Mouse (Mus musculus): ENCODE results near the gene 9030025P20Rik. TPM values are rescaled to one million over a fixed set of nuclear protein-coding genes. Genes with fewer than 3 reads are reported as not detected.
"Not testable (repeated sequence)": the region's sequence is repeated elsewhere in the genome, so short reads cannot be mapped to it uniquely, and the experiment has no call there.

Gene 9030025P20Rik
- polyA plus RNA-seq, 1 experiment: not detected

- H3K4me3 ChIP-seq (ENCODE audit: insufficient read depth, low read depth, low read length); H3K27ac ChIP-seq (ENCODE audit: insufficient read depth, low read depth, low read length); H3K4me1 ChIP-seq (ENCODE audit: control insufficient read depth, insufficient read depth, low read length): not testable (repeated sequence)
- WGBS: no CpG with 5 or more reads among the region's 47 CpGs
Observed at GRCm38 (mm10) chr17:14993139-14993832, 15.0 kb downstream of the 9030025P20Rik start.

- H3K27ac ChIP-seq (ENCODE audit: insufficient read depth, low read depth, low read length); H3K4me3 ChIP-seq (ENCODE audit: insufficient read depth, low read depth, low read length); H3K4me1 ChIP-seq (ENCODE audit: control insufficient read depth, insufficient read depth, low read length): not testable (repeated sequence)
- WGBS: no CpG with 5 or more reads among the region's 5 CpGs
Observed at GRCm38 (mm10) chr17:14994140-14994539, 15.9 kb downstream of the 9030025P20Rik start.

GRCm38 (mm10) chr17:15000047-15000446 lies 21.8 kb downstream of the 9030025P20Rik start:
- WGBS: no CpG with 5 or more reads among the region's 4 CpGs
- not testable (repeated sequence) for H3K4me1 ChIP-seq (ENCODE audit: control insufficient read depth, insufficient read depth, low read length); H3K27ac ChIP-seq (ENCODE audit: insufficient read depth, low read depth, low read length); H3K4me3 ChIP-seq (ENCODE audit: insufficient read depth, low read depth, low read length)

- not testable (repeated sequence) for H3K4me3 ChIP-seq (ENCODE audit: insufficient read depth, low read depth, low read length)
Observed at GRCm38 (mm10) chr17:15009088-15009487, 30.8 kb downstream of the 9030025P20Rik start.

GRCm38 (mm10) chr17:15009706-15010413 lies 31.6 kb downstream of the 9030025P20Rik start, which contains the start of gene Gm3435:
Gm3435 (plus strand) TSS chr17:15010176.
- not testable (repeated sequence) for H3K4me3 ChIP-seq (ENCODE audit: insufficient read depth, low read depth, low read length)
- WGBS: no CpG with 5 or more reads among the region's 60 CpGs

More at GRCm38 (mm10) chr17:15009088-15009487, 30.8 kb downstream of the 9030025P20Rik start:
- not testable (repeated sequence) for H3K27ac ChIP-seq (ENCODE audit: insufficient read depth, low read depth, low read length); H3K4me1 ChIP-seq (ENCODE audit: control insufficient read depth, insufficient read depth, low read length)
- no CpG with 5 or more reads among the region's 3 CpGs for WGBS

GRCm38 (mm10) chr17:15021503-15022220 lies 43.4 kb downstream of the 9030025P20Rik start:
- not testable (repeated sequence) for H3K27ac ChIP-seq (ENCODE audit: insufficient read depth, low read depth, low read length); H3K4me3 ChIP-seq (ENCODE audit: insufficient read depth, low read depth, low read length); H3K4me1 ChIP-seq (ENCODE audit: control insufficient read depth, insufficient read depth, low read length)
- 61% methylated on average over 3 of the region's 3 CpGs for WGBS

More at GRCm38 (mm10) chr17:15009706-15010413, 31.6 kb downstream of the 9030025P20Rik start, which contains the start of gene Gm3435:
- H3K4me1 ChIP-seq (ENCODE audit: control insufficient read depth, insufficient read depth, low read length); H3K27ac ChIP-seq (ENCODE audit: insufficient read depth, low read depth, low read length): not testable (repeated sequence)

- WGBS: no CpG with 5 or more reads among the region's 97 CpGs
- H3K4me1 ChIP-seq (ENCODE audit: control insufficient read depth, insufficient read depth, low read length); H3K4me3 ChIP-seq (ENCODE audit: insufficient read depth, low read depth, low read length); H3K27ac ChIP-seq (ENCODE audit: insufficient read depth, low read depth, low read length): not testable (repeated sequence)
Observed at GRCm38 (mm10) chr17:15023878-15024492, 45.7 kb downstream of the 9030025P20Rik start.

GRCm38 (mm10) chr17:15024502-15025193 lies 46.4 kb downstream of the 9030025P20Rik start:
- H3K4me1 ChIP-seq (ENCODE audit: control insufficient read depth, insufficient read depth, low read length); H3K4me3 ChIP-seq (ENCODE audit: insufficient read depth, low read depth, low read length); H3K27ac ChIP-seq (ENCODE audit: insufficient read depth, low read depth, low read length): not testable (repeated sequence)
- WGBS: no CpG with 5 or more reads among the region's 48 CpGs

- not testable (repeated sequence) for H3K4me1 ChIP-seq (ENCODE audit: control insufficient read depth, insufficient read depth, low read length); H3K4me3 ChIP-seq (ENCODE audit: insufficient read depth, low read depth, low read length); H3K27ac ChIP-seq (ENCODE audit: insufficient read depth, low read depth, low read length)
- no CpG with 5 or more reads among the region's 6 CpGs for WGBS
Observed at GRCm38 (mm10) chr17:15025513-15025912, 47.2 kb downstream of the 9030025P20Rik start.

GRCm38 (mm10) chr17:15031414-15031813 lies 53.1 kb downstream of the 9030025P20Rik start:
- H3K4me3 ChIP-seq (ENCODE audit: insufficient read depth, low read depth, low read length); H3K27ac ChIP-seq (ENCODE audit: insufficient read depth, low read depth, low read length); H3K4me1 ChIP-seq (ENCODE audit: control insufficient read depth, insufficient read depth, low read length): not testable (repeated sequence)
- no CpG with 5 or more reads among the region's 4 CpGs for WGBS

- not testable (repeated sequence) for H3K4me3 ChIP-seq (ENCODE audit: insufficient read depth, low read depth, low read length); H3K27ac ChIP-seq (ENCODE audit: insufficient read depth, low read depth, low read length); H3K4me1 ChIP-seq (ENCODE audit: control insufficient read depth, insufficient read depth, low read length)
- no CpG with 5 or more reads among the region's 3 CpGs for WGBS
Observed at GRCm38 (mm10) chr17:15040455-15040854, 62.2 kb downstream of the 9030025P20Rik start.
